Mouse (Mus musculus): ENCODE measurements around the gene Cd320. TPM values are rescaled to one million over a fixed set of nuclear protein-coding genes. Genes with fewer than 3 reads are reported as not detected.

The Cd320 gene
- 29.9 and 33.2 TPM in 2 replicates for polyA plus RNA-seq (2012; ENCODE audit: low replicate concordance)

DNA sequence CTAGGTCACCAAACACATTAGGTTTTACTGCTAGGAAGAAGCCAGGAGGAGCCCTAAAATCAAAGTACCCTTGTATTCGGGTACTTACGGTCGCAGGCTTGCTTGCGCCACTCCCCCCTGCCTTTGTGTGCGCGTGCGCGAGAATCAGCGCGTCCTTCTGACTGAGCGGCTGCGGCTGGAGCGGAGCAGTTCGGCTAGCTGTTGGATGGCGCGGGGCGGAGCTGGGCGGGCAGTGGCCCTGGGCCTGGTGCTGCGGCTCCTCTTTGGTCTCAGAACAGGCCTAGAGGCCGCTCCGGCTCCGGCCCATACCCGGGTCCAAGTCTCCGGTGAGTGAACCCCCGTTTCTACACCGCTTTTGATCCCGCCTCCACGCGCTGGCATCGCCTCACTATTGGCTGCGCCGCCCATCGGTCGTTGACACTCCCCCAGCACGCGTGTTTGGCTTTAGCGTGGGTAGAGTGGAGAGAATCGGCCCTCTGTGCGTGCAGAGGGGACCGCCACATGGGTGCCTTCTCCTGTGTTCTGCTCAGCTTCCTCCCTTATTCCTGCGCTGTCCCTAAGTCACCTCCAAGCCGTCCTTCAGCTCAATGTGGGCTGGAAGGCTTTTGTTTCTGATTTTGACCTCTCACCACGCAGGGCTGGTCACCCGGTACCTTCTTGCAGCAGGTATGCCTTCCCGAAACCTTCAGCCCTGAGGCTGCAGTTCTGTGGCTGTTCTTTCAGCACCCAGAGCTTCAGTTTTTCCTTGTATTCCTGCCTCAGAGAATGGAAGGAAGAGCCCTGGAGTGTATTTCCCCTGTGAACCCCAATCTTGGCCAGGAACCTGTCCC, at the start of gene Cd320:
Gene Cd320, plus strand, starts transcription at position 126 of the 830 bp plus-strand sequence.

DNA sequence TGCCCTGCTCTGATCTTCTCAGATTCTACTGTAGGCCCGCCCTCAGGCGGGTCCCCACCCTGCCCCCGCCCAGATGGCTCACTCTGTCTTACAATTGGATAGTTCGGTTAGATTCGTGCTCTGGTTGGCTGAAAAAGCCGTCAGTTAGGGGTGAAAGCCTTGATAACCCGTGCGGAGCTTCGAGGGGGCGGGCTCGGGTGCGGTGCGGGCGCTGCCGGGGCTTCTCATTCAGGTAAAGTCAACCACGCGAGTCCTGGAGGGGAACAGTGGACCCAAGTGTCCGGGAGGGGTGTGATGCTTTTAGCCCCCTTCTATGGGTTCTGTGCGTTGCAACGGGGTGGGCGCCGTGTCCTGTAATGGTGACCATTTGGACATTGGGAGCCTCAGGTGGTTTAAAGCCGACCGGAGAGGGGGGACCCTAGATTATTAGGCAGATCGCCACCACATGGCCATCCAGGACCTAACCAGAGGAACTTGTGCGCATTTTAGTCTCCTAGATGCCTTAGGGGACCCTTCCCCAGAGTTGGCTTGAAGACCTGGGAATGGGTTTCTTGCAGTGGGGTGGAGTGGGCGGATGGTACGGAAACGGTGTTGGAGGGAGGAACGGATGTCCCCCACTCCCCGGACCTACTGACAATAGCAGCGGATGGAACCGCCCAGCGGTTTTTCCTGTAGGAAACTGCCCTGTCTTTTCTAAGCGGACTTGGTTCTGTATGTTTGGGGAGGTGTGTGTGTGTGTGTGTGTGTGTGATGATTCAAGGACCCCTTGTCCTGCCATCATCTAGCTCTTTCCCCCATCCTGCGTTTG, 32.4 kb upstream of the Cd320 start, which contains the start of gene Kank3:
Gene Kank3, plus strand, starts transcription at position 186 of the 808 bp plus-strand sequence.

DNA sequence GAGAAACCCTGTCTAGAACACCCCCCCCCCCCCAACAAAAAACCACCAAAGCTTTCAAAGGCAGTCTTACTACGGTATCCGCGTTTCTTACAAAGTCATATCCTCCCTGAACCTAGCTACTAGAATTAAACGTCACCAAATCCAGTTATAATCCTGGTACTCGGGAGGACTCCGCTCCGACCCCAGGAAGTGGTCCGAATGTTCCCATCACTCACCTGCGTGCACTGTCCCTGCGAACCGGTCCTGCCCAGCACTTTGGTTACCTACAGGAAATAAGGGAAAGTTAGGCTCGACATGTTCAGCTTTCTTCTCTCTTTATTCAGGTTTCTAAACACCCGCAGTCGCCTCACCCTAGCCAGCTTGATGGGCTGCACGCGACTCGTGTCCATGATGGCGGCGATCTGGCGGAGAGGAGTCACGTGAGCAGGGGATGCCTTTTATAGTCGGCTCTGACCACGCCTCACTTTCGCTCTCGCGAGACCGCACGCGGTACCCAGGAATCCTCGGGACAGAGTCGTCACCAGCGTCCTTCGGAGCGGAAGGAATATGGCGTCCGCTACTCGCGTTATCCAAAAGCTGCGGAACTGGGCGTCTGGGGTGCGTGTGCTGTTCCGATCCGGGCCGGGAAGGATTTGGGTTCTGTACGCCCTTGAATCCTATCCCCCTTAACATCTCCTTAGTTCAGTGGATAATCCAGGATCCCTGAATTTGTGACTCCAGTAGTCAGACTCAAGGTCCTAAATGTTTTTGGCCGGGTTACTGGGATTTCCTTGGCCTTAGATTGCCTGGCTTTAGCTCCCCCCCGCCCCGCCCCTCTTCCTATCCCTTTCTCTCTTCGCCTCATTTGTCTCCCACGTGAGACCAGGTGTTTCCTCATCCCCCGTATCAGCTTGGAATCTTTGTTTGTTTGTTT, 18.6 kb upstream of the Cd320 start, which contains the start of the genes Rps28 and Ndufa7:
Gene Rps28, minus strand, starts transcription at position 479 of the 913 bp plus-strand sequence.
Gene Ndufa7, plus strand, starts transcription at position 489 of the 913 bp plus-strand sequence.

DNA sequence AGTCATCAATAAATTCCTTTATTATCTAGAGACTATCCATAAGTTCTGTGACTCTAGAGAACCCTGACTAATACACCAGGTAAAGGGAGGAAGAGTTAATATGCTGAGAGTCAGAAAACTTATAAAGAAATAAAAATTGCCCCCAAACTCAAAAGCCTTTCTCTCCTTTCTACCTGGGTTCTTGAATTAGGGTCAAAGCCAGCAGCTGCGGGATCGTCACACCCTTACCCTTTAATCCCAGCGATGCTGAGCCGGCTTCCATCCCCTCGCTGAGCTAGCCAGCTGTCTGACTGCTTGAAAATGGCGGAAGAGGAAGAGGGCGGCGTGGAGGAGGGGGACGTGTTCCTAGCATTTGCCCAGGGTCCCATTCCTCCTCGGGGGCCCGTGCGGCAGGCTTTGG, 30.6 kb downstream of the Cd320 start, which contains the start of gene Gm7029:
Gene Gm7029, plus strand, starts transcription at position 301 of the 400 bp plus-strand sequence.

DNA sequence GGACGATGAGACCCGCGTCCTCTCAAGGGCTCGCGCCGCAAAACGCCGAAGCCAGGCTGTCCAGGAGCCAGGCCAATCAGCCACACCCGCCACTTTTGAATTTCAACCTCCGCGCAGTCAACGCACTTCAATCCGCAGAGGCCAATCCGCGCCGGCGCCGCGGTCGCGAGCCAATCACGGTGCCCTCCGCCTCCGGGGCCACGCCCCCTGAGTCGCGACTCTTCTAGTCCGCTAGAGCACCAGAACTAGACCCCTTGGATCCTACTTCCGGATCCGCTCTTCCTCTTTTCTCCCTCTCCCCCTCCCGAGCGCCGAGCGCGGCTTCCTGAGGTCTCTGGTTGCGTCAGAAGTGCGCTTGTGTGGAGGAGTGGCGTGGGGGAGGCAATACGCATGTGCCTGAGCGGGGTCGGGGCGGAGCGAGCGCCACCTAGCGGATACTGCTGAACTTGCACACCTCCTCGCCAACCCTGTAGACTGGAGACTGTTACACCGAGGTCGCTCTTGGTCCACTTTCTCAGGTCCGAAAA, 47.7 kb downstream of the Cd320 start, which contains the start of gene Kifc1:
Gene Kifc1, minus strand, starts transcription at position 129 of the 527 bp plus-strand sequence.

Other genes starting within 250 kb of the Cd320 start
- gene Zfp414, start 214.0 kb upstream of the Cd320 start, polyA plus RNA-seq (2012; ENCODE audit: low replicate concordance) = 89.6 and 130 TPM in 2 replicates
- gene Pram1, start 205.0 kb upstream of the Cd320 start, polyA plus RNA-seq (2012; ENCODE audit: low replicate concordance) = 0.98 TPM in 1 of 2 replicates, not detected in the other
- 235 and 638 TPM in 2 replicates for gene Hnrnpm, start 156.2 kb upstream of the Cd320 start, polyA plus RNA-seq (2012; ENCODE audit: low replicate concordance)
- 32.8 and 113 TPM in 2 replicates for gene March2, start 124.4 kb upstream of the Cd320 start, polyA plus RNA-seq (2012; ENCODE audit: low replicate concordance)
- gene Rab11b, start 82.6 kb upstream of the Cd320 start, polyA plus RNA-seq (2012; ENCODE audit: low replicate concordance) = 96.5 and 233 TPM in 2 replicates
- gene Angptl4, start 61.3 kb upstream of the Cd320 start, polyA plus RNA-seq (2012; ENCODE audit: low replicate concordance) = 3.9 and 15.1 TPM in 2 replicates
- 2.1 and 3.0 TPM in 2 replicates for gene Kank3, start 32.6 kb upstream of the Cd320 start, polyA plus RNA-seq (2012; ENCODE audit: low replicate concordance)
- 128 and 1,150 TPM in 2 replicates for gene Rps28, start 18.5 kb upstream of the Cd320 start, polyA plus RNA-seq (2012; ENCODE audit: low replicate concordance)
- gene Ndufa7, start 18.5 kb upstream of the Cd320 start, polyA plus RNA-seq (2012; ENCODE audit: low replicate concordance) = 623 and 660 TPM in 2 replicates
- not detected in 2 replicates for gene Gm7029, start 30.7 kb downstream of the Cd320 start, polyA plus RNA-seq (2012; ENCODE audit: low replicate concordance)
- gene Kifc1, start 47.6 kb downstream of the Cd320 start, polyA plus RNA-seq (2012; ENCODE audit: low replicate concordance) = 74.4 and 87.4 TPM in 2 replicates
- not detected in 2 replicates for gene Platr17, start 62.0 kb downstream of the Cd320 start, polyA plus RNA-seq (2012; ENCODE audit: low replicate concordance)
- gene Daxx, start 66.3 kb downstream of the Cd320 start, polyA plus RNA-seq (2012; ENCODE audit: low replicate concordance) = 28.6 and 32.1 TPM in 2 replicates
- 473 and 728 TPM in 2 replicates for gene Tapbp, start 72.8 kb downstream of the Cd320 start, polyA plus RNA-seq (2012; ENCODE audit: low replicate concordance)
- gene Zbtb22, start 72.8 kb downstream of the Cd320 start, polyA plus RNA-seq (2012; ENCODE audit: low replicate concordance) = 60.2 and 119 TPM in 2 replicates
- gene Rgl2, start 86.5 kb downstream of the Cd320 start, polyA plus RNA-seq (2012; ENCODE audit: low replicate concordance) = 141 and 230 TPM in 2 replicates
- 74.5 and 89.8 TPM in 2 replicates for gene Pfdn6, start 97.3 kb downstream of the Cd320 start, polyA plus RNA-seq (2012; ENCODE audit: low replicate concordance)
- 94.9 and 266 TPM in 2 replicates for gene Wdr46, start 97.6 kb downstream of the Cd320 start, polyA plus RNA-seq (2012; ENCODE audit: low replicate concordance)
- gene B3galt4, start 108.4 kb downstream of the Cd320 start, polyA plus RNA-seq (2012; ENCODE audit: low replicate concordance) = 16.7 and 18.6 TPM in 2 replicates
- 51.6 and 65.2 TPM in 2 replicates for gene Vps52, start 112.7 kb downstream of the Cd320 start, polyA plus RNA-seq (2012; ENCODE audit: low replicate concordance)
- gene Rps18, start 112.9 kb downstream of the Cd320 start, polyA plus RNA-seq (2012; ENCODE audit: low replicate concordance) = 29.1 and 64.5 TPM in 2 replicates
- 253 and 752 TPM in 2 replicates for gene H2-K1, start 157.3 kb downstream of the Cd320 start, polyA plus RNA-seq (2012; ENCODE audit: low replicate concordance)
- 42.1 and 63.7 TPM in 2 replicates for gene Ring1, start 181.6 kb downstream of the Cd320 start, polyA plus RNA-seq (2012; ENCODE audit: low replicate concordance)
- 50.7 and 105 TPM in 2 replicates for gene H2-Ke6, start 185.0 kb downstream of the Cd320 start, polyA plus RNA-seq (2012; ENCODE audit: low replicate concordance)
- 36.5 and 105 TPM in 2 replicates for gene Slc39a7, start 188.6 kb downstream of the Cd320 start, polyA plus RNA-seq (2012; ENCODE audit: low replicate concordance)
- gene Rxrb, start 188.7 kb downstream of the Cd320 start, polyA plus RNA-seq (2012; ENCODE audit: low replicate concordance) = 269 and 299 TPM in 2 replicates
- 8.5 and 40.3 TPM in 2 replicates for gene Col11a2, start 196.3 kb downstream of the Cd320 start, polyA plus RNA-seq (2012; ENCODE audit: low replicate concordance)
- 9.6 and 71.7 TPM in 2 replicates for gene H2-Oa, start 249.2 kb downstream of the Cd320 start, polyA plus RNA-seq (2012; ENCODE audit: low replicate concordance)